Mouse (Mus musculus) spleen, postnatal 4 days (tissue): Measurements from ENCODE around the gene Abcc3.

ENCODE experiments used
- DNase-seq, 2 experiments: peaks; one replicate each; pipeline ENCODE4 v3.0.0; 2022; ENCODE audit warnings: low spot score in 2 of 2

Gene Abcc3

GRCm38 (mm10) chr11:94392672-94393109, at the start of gene Abcc3:
Abcc3 (minus strand) TSS chr11:94392997.
- DNase-seq: no peak

- DNase-seq: no peak
Observed at GRCm38 (mm10) chr11:94441752-94442151, 49.0 kb upstream of the Abcc3 start.

- no peak for DNase-seq
Observed at GRCm38 (mm10) chr11:94441122-94441521, 48.3 kb upstream of the Abcc3 start.

- DNase-seq: no peak
Observed at GRCm38 (mm10) chr11:94440421-94440820, 47.6 kb upstream of the Abcc3 start.

DNA sequence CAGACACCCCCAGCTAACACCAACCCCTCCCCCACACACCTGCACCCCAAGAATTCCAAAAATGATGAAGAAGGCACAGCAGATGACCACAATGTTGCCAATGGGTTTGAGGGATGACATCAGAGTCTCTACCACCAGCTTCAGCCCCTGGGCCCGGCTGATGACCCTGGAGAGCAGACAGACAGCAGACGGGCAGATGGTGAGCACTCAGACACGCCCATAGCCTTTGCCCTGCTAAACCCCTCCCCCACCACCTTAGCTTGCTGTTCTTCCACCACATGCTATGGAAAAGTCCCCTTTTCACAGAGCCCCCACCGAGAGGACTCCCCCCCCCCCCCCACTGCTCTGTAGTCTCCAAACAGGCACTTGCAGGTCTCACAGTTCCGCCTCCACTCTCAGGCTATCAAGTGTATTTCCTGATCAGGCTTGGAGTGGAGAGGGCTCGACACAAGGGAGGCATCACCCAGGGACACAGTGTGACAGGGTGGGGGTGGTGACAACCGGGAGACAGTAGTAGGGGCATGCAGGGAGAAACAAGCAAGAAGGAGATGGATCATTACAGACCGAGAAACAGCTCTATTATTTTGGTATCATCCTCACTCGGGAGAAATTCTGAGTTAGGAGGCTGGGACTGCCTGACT, 36.3 kb upstream of the Abcc3 start:
- no peak for DNase-seq

DNA sequence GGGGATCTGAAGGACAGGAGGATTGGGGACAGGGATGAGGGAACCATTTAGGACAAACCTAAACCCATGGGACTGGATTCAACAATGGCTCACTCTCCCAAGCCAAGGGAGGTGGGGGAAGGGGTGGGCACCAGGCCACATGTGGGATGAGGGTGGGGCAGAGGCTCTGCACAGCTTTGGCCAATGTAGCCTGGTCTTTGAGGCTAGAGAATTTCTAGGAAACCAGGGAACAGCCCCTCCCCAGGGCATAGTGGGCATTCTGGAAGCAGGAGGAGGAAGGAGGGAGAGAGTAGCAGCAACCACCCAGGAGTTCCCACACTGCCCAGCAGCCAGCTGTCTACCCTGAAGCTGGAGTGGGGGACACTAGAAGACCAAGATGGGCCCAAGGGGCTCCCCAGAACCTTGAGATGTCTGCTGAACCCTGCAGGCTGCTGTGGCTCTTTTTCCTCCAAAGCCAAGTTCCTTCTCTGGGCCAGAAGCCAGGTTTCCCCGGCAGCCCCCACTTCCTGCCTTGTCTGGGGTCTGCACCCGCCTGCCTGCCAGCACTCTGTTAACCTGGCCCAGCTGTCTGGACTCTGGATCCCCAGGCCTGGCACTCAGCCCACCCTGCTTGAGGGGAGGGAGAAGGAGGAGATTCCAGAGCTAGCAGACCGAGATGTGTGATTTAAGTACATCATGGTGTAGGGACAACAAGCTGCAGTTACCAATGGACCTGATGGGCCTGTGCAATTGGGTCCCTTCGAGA, 35.5 kb upstream of the Abcc3 start:
- no peak for DNase-seq

DNA sequence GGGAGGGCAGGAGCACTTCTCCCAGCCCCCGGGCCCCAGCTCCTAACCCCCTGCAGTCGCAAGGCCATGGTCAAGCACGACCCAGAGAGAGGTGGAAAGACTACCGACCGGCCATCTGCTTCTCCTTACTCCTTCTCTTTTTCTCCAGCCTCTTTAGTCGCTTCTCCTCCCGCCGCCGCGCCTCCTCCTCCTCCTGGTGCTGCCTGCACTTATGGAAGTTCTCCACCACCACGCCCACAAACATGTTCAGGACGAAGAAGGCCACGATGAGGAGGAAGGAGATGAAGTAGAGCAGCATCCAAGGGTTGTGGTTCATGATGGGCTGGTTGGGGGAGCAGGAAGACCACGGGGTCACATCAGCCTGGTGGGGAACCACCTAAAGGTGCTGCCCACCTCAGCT, 32.9 kb upstream of the Abcc3 start:
- no peak for DNase-seq

DNA sequence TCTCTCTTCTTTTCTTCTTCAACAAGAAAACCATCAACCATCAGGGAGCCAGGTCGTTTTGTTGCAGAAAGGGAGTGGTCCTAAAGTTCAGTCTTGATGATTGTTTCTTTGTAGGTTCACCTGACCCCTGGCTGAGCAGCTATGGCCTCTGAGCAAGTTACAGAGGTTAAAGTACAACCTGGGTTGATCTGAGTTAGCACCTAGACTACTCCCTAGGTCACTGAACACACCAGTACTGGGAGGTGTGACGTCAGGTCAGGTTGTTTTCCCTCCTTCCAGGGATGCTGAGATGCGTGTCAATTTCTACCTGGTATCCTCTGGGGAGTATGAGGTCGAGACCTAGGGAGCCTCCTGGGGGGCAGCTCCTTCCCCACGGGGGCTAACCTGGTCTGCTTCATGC, 32.4 kb upstream of the Abcc3 start:
- DNase-seq: no peak

DNA sequence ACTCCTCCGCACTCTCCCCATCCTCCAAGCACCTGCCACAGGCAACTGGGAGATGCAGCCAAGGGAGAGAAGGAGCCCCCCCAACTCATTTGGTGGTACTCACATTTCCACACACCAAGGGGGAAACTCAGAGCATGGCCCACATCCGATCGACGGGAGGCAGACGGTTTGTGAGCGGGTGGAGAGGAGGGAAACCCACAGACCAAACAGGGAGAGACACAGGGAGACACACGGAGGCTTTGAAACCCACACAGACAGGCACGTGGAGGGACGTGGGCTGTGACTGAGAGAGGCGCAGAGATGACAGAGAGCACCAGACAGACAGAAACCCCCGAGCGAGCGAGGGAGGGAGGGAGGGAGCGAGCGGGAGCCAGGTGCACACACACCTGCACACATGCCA, 31.6 kb upstream of the Abcc3 start:
- no peak for DNase-seq

- no peak for DNase-seq
Observed at GRCm38 (mm10) chr11:94423855-94424254, 31.1 kb upstream of the Abcc3 start.

- DNase-seq: no peak
Observed at GRCm38 (mm10) chr11:94420991-94421390, 28.2 kb upstream of the Abcc3 start.

- no peak for DNase-seq
Observed at GRCm38 (mm10) chr11:94420325-94420724, 27.5 kb upstream of the Abcc3 start.

DNA sequence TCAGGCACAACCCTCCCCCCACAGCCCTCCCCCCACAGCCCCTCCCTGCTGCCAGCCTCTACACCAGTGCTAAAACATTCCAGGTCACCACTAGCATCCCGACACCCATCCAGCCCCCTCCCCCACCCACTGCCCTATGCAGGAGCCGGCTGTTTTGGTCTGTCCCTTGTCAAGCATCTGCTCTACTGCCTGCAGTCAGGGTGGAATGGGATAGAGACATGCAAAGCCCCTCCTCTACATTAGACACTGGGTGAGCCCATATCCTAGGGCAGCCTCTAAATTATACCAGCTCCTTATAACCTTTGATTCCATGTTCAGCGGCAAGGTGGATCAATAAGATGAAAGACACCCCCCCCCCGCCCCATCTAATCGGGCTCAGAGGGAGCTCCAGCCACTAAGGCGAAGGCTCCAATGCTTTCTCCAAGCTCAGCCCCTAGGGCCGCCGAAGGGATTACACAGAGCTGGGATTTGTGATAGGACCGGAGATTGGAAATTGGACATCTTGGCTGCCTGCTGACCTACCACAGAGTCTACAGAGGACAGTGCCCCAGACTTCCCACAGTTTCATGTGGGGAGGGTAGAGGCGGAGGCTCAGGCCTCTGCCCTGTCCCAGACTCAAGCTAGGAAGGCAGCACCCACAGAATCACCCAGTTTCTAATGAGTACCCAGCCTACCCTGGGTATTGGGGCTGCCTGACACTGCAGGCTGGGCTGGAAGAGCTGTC, 26.4 kb upstream of the Abcc3 start:
- no peak for DNase-seq

DNA sequence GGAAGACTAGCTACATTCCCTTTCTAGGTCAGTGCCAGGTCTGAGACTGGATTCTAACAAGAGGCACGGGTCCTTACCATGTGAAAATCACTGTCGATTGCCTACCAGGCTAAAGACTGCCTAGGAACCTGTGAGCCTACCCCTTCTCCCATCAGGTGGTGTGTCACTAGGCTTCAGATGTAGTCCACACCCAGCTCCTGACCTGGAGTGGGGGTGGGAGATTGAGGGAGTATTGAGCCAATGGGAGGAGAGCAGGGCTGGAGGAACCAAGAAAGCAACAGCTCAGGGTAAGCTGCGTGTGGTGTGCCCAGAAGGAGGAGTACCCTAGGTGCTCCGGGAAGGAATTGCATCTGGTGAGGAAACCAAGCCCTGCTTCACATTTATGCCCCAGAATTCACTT, 21.2 kb upstream of the Abcc3 start:
- DNase-seq: no peak

GRCm38 (mm10) chr11:94413516-94413915, 20.7 kb upstream of the Abcc3 start:
- DNase-seq: no peak

GRCm38 (mm10) chr11:94412998-94413469, 20.2 kb upstream of the Abcc3 start:
- no peak for DNase-seq

DNA sequence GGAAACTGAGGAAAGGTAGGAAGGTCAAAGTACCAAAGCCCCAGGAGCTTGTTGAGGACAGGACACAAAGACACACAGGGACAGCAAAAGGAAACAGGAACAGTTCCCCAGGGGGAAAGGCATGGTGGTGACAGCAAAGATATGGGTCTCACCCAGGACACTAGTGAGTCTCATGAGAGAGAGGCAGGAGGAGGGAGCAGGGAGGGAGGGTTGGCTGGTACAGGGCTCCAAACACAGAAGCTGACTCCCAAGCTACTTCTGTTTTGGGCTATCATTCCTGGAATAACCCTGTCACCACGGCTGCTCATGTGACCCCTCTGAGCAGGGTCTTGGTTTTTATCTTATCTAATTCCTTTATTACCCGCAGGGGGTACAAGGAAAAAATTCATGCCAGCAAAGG, 19.8 kb upstream of the Abcc3 start:
- no peak for DNase-seq

- DNase-seq: no peak
Observed at GRCm38 (mm10) chr11:94407803-94408321, 15.1 kb upstream of the Abcc3 start.

GRCm38 (mm10) chr11:94405348-94405747, 12.6 kb upstream of the Abcc3 start:
- no peak for DNase-seq

DNA sequence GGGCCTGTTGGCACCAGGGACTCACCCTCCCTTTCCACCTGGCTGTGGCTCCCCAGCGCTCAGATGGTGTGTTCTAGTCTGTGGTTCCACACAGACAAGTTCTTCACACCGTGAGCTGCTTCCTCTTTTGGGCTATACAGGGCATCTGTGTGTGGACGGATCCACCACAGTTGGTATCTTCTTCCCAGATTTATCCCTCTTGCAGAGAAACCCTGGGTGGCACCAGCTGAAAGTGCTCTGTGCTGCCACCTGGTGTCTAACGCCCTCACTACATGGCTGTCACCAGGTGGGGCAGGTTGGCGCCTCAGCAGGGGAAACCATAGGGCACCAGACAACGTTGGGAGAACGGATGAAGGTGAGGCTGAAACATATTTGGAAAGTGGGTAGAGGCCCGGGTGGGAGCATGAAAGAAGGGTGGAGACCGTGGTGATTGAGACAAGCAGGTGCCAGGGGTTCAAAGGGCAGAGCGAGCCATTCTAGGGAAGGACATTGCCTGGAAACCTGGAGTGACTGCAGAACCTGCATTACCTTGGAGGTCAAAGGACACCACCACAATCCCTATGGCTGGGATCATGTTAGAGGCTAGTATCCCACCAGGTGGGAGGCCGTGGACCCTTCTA, 12.0 kb upstream of the Abcc3 start:
- peak; percentile 74 to 93 for DNase-seq

DNA sequence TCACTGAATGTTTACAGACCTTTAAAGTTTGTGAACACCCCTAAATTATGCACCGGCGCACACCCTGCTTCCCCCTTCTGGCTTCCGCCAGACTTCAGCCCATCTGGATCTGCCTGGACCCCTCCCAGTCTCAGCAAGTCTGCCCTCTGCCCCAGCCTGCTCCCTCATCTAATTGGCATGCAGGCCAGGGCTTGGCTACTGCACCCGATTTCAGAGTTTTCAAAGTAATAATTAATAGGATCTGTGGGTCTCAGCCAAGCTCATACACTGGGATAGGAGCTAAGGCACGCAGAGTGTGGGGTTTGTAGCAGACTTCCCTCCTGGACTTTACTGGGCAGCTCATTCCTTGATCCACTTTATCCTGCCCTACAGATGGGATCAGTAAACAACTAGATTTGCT, 11.4 kb upstream of the Abcc3 start:
- no peak for DNase-seq

DNA sequence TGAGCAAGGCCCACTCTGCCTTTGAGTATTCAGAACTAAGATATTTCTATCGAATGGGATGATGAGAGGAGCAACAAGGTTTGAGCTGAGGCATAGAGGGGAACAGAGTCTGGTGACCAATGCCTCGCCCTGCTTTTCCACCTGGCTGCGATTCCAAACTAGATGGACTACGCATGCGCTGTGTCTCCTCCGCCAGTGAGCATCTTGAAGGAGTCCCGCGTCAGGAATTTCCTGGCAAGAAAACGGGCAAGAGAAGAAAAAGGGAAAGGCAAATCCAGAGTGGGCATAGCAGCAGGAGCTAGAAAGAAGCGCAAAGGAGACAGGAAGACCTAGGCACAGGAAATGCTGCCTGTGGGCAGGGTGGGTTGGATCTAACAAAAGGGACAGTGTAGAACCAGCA, 11.0 kb upstream of the Abcc3 start:
- no peak for DNase-seq
